Mouse (Mus musculus) E14TG2a.4 (cell line): ENCODE data around the gene Tsku.

Experiments used
- CTCF ChIP-seq: conservative IDR thresholded peaks from 2 replicates; pipeline ENCODE4 v1.5.1; 2014; ENCODE audit warnings: low read length
- POU5F1 ChIP-seq: IDR thresholded peaks from 2 replicates; pipeline ENCODE4 v1.6.1; 2014; ENCODE audit warnings: low read length, borderline replicate concordance

GRCm38 (mm10) chr7:98340343-98340742 lies 20.8 kb downstream of the Tsku start:
- TF ChIP-seq POU5F1 (no peak), CTCF (no peak)
